Comparison of ENCODE assay signal across 29 mouse cellular contexts in genomic region chr2:92945125-92945746, GRCm38 (mm10). TPM values are rescaled to one million over a fixed set of nuclear protein-coding genes. Genes with fewer than 3 reads are reported as not detected.
A peak's percentile ranks its signal among the peaks of the same experiment; 100 is the strongest.
DNase-seq lines count a peak whose midpoint lies in the region; TF ChIP-seq lines count a peak whose summit lies in the region.
"Had no signal": no experiment of that assay in that cellular context is flagged by ENCODE, and none has a peak within 500 bp of the region (broad histone marks: within the 10 kb centered on the region; RNA-seq: fewer than 3 reads in every experiment).

No protein-coding gene starts in this region.

- no peaks in the 10 kb centered on the region for H3K27me3 ChIP-seq in C2C12 (ENCODE audit: control insufficient read depth, insufficient read depth, insufficient read length)
- H3K27me3 ChIP-seq: forebrain, embryonic 12.5 days; hindbrain, embryonic 15.5 days; limb, embryonic 15.5 days; midbrain, embryonic 13.5 days had no signal

- DNase-seq in cerebellum, adult 9-10 months: peak; percentile 9
- DNase-seq in cerebellum, postnatal 25 days: no peak
- peak; percentile 71 for DNase-seq in 3134 (ENCODE audit: extremely low read depth, insufficient read length, low spot score)
- peak; percentile 35 for DNase-seq in induced T-regulatory cell, adult 2 months (ENCODE audit: low read depth)
- no peak for DNase-seq in left cerebral cortex, postnatal 4 days
- no peak for DNase-seq in left cerebral cortex, postnatal 25 days (ENCODE audit: low spot score in 2 of 2)
- DNase-seq: cerebellum, adult 11-12 months; cerebellum, postnatal 10 days; gastrocnemius, postnatal 10 days; heart, postnatal 14 days; kidney, adult 18-20 months; kidney, postnatal 25 days; liver, embryonic 13.5 days; lung, adult 18-20 months; lung, postnatal 4 days; retina, postnatal 1 day; right cerebral cortex, postnatal 25 days; spleen, adult 18-20 months had no signal

- no peak for TF ChIP-seq CTCF in C2C12 (IDR thresholded peaks at IDR 0.05; ENCODE audit: control insufficient read depth, insufficient read depth, insufficient read length)

- no peak overlapping the region for H3ac ChIP-seq in C2C12 (ENCODE audit: control insufficient read depth, insufficient read length, low read depth)

- peaks cover 8% of the 10 kb centered on the region for H3K79me3 ChIP-seq in C2C12 (ENCODE audit: low read depth)

- H3K36me3 ChIP-seq in C2C12 (ENCODE audit: control insufficient read depth, insufficient read depth): peaks cover 57% of the 10 kb centered on the region
- H3K36me3 ChIP-seq: forebrain, embryonic 12.5 days; hindbrain, embryonic 10.5 days; hindbrain, embryonic 15.5 days; kidney, embryonic 15.5 days; limb, embryonic 15.5 days; liver, embryonic 13.5 days had no signal

- peaks cover 41% of the 10 kb centered on the region for H3K79me2 ChIP-seq in C2C12 (ENCODE audit: control insufficient read depth, insufficient read depth)

- intact Hi-C loops in left cerebral cortex, postnatal 4 days (cut with DNase I): no loop called here
- intact Hi-C loops in left cerebral cortex, postnatal 25 days (cut with DNase I): no loop called here

- H3K4me3 ChIP-seq in C2C12 (ENCODE audit: insufficient read depth, poor library complexity, severe bottlenecking): no peak overlapping the region
- H3K4me3 ChIP-seq: erythroblast, embryonic 14.5 days; forebrain, embryonic 12.5 days; hindbrain, embryonic 10.5 days; hindbrain, embryonic 15.5 days; kidney, embryonic 15.5 days; limb, embryonic 15.5 days; liver, embryonic 13.5 days; megakaryocyte, embryonic 14.5 days; midbrain, embryonic 13.5 days; neural tube, embryonic 15.5 days had no signal

TF ChIP-seq in C2C12, 6 proteins besides CTCF, POLR2A, EP300 and RAD21:
- TF ChIP-seq MYOG (IDR thresholded peaks at IDR 0.05; ENCODE audit: control insufficient read depth, extremely low read depth, insufficient read length) (no peak), USF1 (IDR thresholded peaks at IDR 0.05; ENCODE audit: low read depth) (peak; percentile 79), FOSL1 (IDR thresholded peaks at IDR 0.05; ENCODE audit: insufficient read depth, low read length, poor library complexity, severe bottlenecking) (peak; percentile 94), CEBPB (IDR thresholded peaks at IDR 0.05; ENCODE audit: low read depth) (peak; percentile 88), MAX (IDR thresholded peaks at IDR 0.05) (no peak), MYOD1 (IDR thresholded peaks at IDR 0.05; ENCODE audit: control insufficient read depth, insufficient read length, low read depth) (peak; percentile 53)

RNA-seq across cellular contexts. Expression of gene Syt13, which starts 30.3 kb away (rescaled TPM):
- polyA plus RNA-seq in C2C12 (2012; fragmentation: generic; extraction: Trizol): 125 TPM
- 10 to 100 TPM; 24.3 to 31.7 TPM for total RNA-seq in left cerebral cortex, postnatal 4 days (2021)
- 100 to 1,000 TPM; 188 to 230 TPM for total RNA-seq in left cerebral cortex, postnatal 25 days (2021)
- total RNA-seq: monocyte, adult 5-6 weeks had no signal
- polyA plus RNA-seq: erythroblast, embryonic 14.5 days had no signal

Comparison
In these comparisons a context has a peak if more than half of its experiments do, and no peak if none do; other contexts are left out.
1. DNase-seq: peak in cerebellum, adult 9-10 months (single experiment), 3134 (single experiment) and induced T-regulatory cell, adult 2 months (single experiment); none in cerebellum, postnatal 25 days (0 of 2), left cerebral cortex, postnatal 4 days (single experiment) and left cerebral cortex, postnatal 25 days (0 of 2).
2. RNA of gene Syt13, which starts 30.3 kb away (total RNA-seq): 188 to 230 TPM in left cerebral cortex, postnatal 25 days; 24.3 to 31.7 TPM in left cerebral cortex, postnatal 4 days; every median in the first group is over 4 times any median in the second.